Mouse (Mus musculus): Measurements from ENCODE around the gene H60b.
"Not testable (repeated sequence)": the region's sequence is repeated elsewhere in the genome, so short reads cannot be mapped to it uniquely, and the experiment has no call there.

H60b gene

DNA sequence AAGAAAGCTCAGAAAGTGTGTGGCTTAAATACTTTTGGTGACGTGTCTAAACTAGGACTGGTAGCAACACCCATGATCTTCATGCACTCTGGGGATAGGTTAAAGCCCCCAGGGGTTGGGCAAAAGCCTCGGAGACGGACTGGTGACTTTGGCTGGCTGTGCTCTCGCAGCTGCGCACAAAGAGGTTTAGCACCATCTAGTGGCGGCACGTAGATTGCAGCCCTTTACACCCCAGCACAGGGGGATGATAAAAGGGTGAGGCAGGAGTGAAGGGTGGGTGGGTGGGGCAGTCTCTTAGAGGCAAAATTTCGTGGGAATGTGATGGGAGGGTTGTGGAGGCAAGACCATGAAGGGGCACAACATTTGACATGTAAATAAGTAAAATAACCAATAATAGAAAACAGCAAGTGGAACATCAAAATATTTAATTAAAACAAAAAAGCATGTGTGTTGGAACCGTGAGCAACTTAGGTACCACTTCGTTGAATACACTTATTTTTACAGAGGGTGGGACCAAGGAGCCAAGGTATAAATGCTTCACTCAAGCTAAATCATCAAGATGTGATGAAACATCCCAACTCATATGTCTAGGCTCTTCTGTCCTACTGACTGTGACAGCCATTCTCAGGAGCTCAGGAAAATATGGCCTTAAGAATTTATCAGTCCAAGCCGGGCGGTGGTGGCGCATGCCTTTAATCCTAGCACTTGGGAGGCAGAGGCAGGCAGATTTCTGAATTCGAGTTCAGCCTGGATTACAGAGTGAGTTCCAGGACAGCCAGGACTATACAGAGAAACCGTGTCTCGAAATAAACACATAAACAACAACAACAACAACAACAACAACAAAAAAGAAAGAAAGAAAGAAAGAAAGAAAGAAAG lies 5.6 kb downstream of the H60b start:
- in situ Hi-C loops (cut with MseI, MboI): loop anchor here in 1 of 2 experiments (25.0 kb wide), 2 partner anchors 198 to 323 kb away; partner anchors contain the start of gene Raet1d

GRCm38 (mm10) chr10:22165328-22166003 lies 7.1 kb downstream of the H60b start:
- in situ Hi-C loops (cut with MseI, MboI): loop anchor here in 1 of 2 experiments (25.0 kb wide), 2 partner anchors 197 to 322 kb away; partner anchors contain the start of gene Raet1d

DNA sequence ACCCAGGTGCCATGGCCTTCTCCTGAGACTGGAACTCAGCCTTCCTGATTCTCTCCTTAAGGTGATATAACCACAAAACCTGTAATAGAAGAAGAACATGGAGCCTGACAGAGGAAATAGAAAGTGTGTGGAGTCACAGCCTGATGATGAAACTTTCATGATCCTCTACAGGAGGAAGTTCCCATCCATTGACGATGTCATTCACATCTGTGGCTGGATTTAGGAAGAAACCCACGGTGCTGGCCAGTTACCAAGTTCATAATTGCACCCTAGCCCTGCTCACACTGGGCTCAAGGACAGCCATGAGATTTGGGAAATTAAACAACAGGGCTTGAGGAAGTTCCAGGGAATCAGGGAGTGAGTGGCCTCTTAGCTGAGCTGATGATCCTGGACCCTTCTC lies 7.6 kb downstream of the H60b start:
- in situ Hi-C loops (cut with MseI, MboI): loop anchor here in 1 of 2 experiments (25.0 kb wide), 2 partner anchors 196 to 321 kb away; partner anchors contain the start of gene Raet1d

DNA sequence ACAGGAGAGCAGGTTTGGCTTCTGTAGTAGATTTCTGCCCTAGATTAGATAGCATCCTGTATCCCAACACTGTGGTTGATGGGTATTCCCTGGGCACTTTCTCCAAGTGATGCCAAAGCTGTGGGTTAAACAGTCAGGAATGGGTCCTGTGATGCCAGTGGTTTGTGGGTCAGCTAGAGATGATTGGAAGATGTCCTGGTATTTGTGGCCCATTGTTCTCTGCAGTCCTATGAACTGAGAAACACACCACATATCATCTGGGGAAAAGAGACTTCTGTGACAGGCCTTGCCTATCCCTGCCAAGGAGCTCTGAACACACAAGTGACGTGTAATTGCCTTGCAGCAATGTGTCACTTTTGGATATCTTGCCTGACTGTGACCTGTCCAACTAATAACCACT lies 8.7 kb downstream of the H60b start:
- in situ Hi-C loops (cut with MseI, MboI): loop anchor here in 1 of 2 experiments (25.0 kb wide), 2 partner anchors 195 to 320 kb away; partner anchors contain the start of gene Raet1d

DNA sequence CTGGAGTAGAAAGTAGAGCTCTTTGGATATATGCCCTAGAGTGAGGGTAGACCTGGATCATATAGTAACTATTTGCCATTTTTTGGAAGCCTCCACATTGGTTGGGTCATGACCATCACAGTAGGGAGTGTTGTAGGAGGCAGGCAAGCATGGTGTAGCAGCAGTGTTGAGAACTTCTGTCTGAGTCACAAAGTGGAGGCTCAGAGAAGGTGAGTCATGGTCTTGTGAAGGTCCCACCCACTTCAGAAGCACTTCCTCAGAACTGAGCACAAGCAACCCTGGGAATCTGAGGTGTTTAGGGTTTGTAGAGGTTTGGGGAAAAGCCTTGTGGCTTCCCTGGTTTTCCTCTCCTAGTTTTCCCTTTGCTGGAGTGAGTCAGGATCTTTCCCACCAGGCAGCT lies 10.7 kb downstream of the H60b start:
- in situ Hi-C loops (cut with MseI, MboI): loop anchor here in 1 of 2 experiments (25.0 kb wide), 2 partner anchors 193 to 318 kb away; partner anchors contain the start of gene Raet1d

DNA sequence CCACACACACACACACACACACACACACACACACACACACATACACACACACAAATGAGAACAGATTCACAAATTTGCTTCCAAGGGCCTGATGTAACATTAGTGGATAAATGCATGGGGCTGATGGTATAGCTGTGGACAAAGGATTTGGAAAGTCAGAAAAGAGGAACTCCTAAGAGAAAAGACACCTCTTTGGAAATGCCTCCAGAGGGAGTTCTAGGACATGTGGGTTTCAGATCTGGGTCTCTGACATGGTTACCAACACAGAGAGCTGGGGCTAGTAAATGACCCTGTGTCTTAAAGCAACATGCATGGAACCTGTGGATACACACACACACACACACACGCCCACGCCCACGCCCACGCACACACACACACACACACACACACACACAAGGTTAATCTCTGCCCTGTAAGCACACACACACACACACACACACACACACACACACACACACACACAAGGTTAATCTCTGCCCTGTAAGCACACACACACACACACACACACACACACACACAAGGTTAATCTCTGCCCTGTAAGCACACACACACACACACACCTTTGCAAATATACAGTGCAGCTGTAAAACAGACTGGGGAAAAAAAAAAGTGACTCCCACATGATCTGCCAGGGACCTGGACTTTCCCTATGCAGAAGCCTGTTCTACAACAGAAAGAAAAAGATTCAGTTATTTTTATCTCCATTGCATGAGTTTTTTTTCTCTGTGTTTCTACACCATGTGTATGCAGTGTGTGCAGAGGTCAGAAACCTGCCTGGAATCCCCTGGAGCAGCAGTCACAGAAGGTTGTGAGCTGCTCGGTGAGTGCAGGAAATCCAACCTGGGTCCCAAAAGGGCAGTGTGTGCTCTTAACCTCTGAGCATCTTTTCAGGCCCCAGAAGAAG lies 14.3 kb downstream of the H60b start:
- in situ Hi-C loops (cut with MseI, MboI): loop anchor here in 1 of 2 experiments (25.0 kb wide), 2 partner anchors 190 to 315 kb away; partner anchors contain the start of gene Raet1d

DNA sequence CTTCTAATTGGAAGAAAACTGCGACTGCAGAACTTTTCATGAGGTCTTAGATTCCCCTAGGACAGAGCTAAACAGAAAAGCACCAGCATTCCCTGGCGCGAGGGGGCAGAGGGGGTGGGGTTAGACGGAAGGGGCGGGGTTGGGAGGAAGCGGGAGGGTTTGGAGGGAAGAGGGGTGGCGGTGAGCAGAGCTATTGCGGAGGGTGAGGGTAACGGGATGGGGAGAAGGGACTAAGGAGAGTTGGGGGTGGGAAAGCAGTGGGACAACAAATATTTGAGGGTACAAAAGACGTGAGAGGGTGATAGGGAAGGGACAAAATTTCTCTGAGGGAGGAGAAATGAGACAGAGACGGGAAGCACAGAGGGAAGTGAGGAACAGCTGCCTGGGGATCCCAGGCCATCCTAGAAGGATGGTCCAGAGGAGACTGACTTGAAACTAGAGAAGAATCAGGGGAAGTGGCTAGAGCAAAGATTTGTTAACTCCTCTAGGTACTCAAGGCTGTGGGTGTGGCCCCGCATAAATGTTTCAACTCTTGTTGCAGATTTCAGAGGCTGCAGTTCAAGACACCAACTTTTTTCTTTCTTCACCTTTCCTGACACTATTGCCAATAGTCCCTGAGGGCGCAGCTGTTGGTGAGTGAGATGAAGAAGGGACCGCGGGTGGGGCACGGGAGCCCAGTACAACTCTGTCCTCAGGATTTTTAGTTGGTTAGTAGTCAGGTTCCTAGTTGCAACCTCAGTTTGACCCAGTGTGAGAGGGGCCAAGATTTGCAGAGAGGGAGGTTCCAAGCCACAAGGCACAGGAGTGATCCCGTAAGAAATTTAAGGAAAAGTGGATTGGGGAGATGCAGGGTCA lies 15.2 kb downstream of the H60b start:
- in situ Hi-C loops (cut with MseI, MboI): loop anchor here in 1 of 2 experiments (25.0 kb wide), 2 partner anchors 189 to 314 kb away; partner anchors contain the start of gene Raet1d

GRCm38 (mm10) chr10:22174190-22174487 lies 15.8 kb downstream of the H60b start:
- in situ Hi-C loops (cut with MseI, MboI): loop anchor here in 1 of 2 experiments (25.0 kb wide), 2 partner anchors 188 to 313 kb away; partner anchors contain the start of gene Raet1d

- in situ Hi-C loops (cut with MseI, MboI): not testable (repeated sequence)
Measured at GRCm38 (mm10) chr10:22176515-22176914, 18.1 kb downstream of the H60b start.

- in situ Hi-C loops (cut with MseI, MboI): not testable (repeated sequence)
Measured at GRCm38 (mm10) chr10:22191035-22191434, 32.6 kb downstream of the H60b start.

DNA sequence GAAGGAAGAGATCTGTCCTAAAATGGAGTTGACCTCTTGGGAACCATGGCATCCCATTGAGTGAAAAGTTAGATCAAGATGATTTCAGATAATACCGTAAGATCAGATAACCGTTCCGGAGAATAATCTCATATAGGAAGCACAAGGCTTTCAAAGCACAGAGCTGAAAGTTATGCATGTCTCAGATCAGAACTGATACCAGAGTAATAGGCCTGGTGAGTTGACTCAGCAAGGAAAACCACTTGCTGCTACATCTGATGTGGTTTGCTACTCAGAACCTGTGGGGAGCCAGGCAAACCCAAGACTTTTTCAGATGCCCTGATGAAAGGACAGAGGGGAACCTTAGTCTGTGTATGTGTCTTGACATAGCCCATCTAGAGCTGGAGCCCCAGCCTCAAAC lies 43.0 kb downstream of the H60b start:
- in situ Hi-C loops (cut with MseI, MboI): not testable (repeated sequence)

- in situ Hi-C loops (cut with MseI, MboI): not testable (repeated sequence)
Measured at GRCm38 (mm10) chr10:22202784-22203583, 44.6 kb downstream of the H60b start.

DNA sequence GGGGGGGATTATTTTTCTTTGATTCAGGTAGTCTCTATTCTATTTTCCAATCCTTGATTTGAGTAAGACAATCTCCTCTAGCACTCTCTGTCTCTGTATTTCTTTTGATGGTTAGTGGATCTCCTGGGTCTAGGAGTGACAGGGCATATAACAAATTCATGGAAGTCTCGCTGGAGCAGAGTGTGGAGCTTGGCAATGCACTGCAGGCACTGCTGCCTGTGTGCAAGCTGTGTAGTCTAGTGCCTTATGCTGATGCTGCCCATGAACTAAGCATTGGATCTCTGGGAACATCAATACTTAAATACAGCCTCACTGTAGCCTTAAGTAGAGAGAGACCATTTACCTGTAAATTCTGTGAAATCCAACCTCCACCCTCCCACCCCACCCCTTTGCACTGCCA lies 48.1 kb downstream of the H60b start:
- in situ Hi-C loops (cut with MseI, MboI): not testable (repeated sequence)

DNA sequence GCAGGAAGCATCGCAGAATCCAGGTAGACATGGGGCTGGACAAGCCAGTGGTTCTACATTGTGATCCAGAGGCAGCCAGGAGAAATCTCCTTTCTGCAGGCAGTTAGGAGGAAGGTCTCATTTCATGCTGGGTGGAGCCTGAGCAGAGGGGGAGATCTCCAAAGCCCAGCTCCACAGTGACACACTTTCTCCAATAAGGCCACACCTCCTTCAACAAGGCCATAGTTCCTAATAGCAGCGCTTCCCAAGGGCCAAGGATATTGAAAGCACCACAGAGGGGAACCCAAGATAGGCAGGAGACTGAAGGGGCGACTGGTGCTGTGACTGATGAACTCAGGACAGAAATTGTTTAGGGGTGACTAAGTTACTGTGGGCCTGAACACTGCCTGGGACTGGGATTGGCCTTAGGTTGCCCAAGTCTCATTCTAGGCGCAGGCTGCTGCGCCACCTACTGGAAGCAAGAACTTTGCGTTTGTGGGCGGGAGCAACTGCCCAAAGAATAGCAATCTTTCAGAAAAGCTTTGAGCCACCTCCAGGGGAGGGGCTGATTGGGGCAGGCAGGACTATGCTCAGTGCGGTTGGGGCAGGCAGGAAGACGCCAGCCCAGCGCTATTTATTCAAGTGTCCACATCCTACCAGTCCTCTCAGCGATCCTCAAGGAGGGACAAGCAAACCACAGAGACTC lies 53.8 kb downstream of the H60b start:
- in situ Hi-C loops (cut with MseI, MboI): not testable (repeated sequence)

GRCm38 (mm10) chr10:22223474-22224349 lies 65.3 kb downstream of the H60b start:
- in situ Hi-C loops (cut with MseI, MboI): not testable (repeated sequence)

GRCm38 (mm10) chr10:22265060-22265459 lies 106.7 kb downstream of the H60b start:
- in situ Hi-C loops (cut with MseI, MboI): loop anchor here in 1 of 2 experiments (5.0 kb wide), 1 partner anchor 192 kb away; no protein-coding TSS in a partner anchor

Measured in mouse trophoblast stem cell (cell line).